Mouse (Mus musculus): ENCODE data around the gene Ccdc36.

Gene Ccdc36

GRCm38 (mm10) chr9:108452911-108453310 lies 24.6 kb upstream of the Ccdc36 start:
- Histone ChIP-seq H3K27me3 (ENCODE audit: control insufficient read depth, insufficient read depth, low read length, poor library complexity, severe bottlenecking) (no peaks in the 10 kb centered on the region), H3K36me3 (ENCODE audit: control insufficient read depth, insufficient read depth, low read length, poor library complexity, severe bottlenecking) (no peaks in the 10 kb centered on the region)
- DNase-seq (ENCODE audit: low read depth, low spot score) = no peak

- Histone ChIP-seq H3K27me3 (ENCODE audit: control insufficient read depth, insufficient read depth, low read length, poor library complexity, severe bottlenecking) (no peaks in the 10 kb centered on the region), H3K36me3 (ENCODE audit: control insufficient read depth, insufficient read depth, low read length, poor library complexity, severe bottlenecking) (no peaks in the 10 kb centered on the region)
- DNase-seq (ENCODE audit: low read depth, low spot score) = peak; percentile 88
Observed at GRCm38 (mm10) chr9:108452291-108452906, 24.1 kb upstream of the Ccdc36 start.

- Histone ChIP-seq H3K27me3 (ENCODE audit: control insufficient read depth, insufficient read depth, low read length, poor library complexity, severe bottlenecking) (no peaks in the 10 kb centered on the region), H3K36me3 (ENCODE audit: control insufficient read depth, insufficient read depth, low read length, poor library complexity, severe bottlenecking) (no peaks in the 10 kb centered on the region)
- no peak for DNase-seq (ENCODE audit: low read depth, low spot score)
Observed at GRCm38 (mm10) chr9:108451519-108452160, 23.4 kb upstream of the Ccdc36 start.

GRCm38 (mm10) chr9:108451170-108451493 lies 22.8 kb upstream of the Ccdc36 start:
- DNase-seq (ENCODE audit: low read depth, low spot score) = no peak
- H3K36me3 ChIP-seq (ENCODE audit: control insufficient read depth, insufficient read depth, low read length, poor library complexity, severe bottlenecking) = no peaks in the 10 kb centered on the region

GRCm38 (mm10) chr9:108450292-108451169 lies 22.2 kb upstream of the Ccdc36 start:
- H3K36me3 ChIP-seq (ENCODE audit: control insufficient read depth, insufficient read depth, low read length, poor library complexity, severe bottlenecking) = no peaks in the 10 kb centered on the region
- DNase-seq (ENCODE audit: low read depth, low spot score) = no peak

More at GRCm38 (mm10) chr9:108451170-108451493, 22.8 kb upstream of the Ccdc36 start:
- H3K27me3 ChIP-seq (ENCODE audit: control insufficient read depth, insufficient read depth, low read length, poor library complexity, severe bottlenecking) = no peaks in the 10 kb centered on the region

GRCm38 (mm10) chr9:108449860-108450259 lies 21.6 kb upstream of the Ccdc36 start:
- Histone ChIP-seq H3K27me3 (ENCODE audit: control insufficient read depth, insufficient read depth, low read length, poor library complexity, severe bottlenecking) (no peaks in the 10 kb centered on the region), H3K36me3 (ENCODE audit: control insufficient read depth, insufficient read depth, low read length, poor library complexity, severe bottlenecking) (no peaks in the 10 kb centered on the region)
- DNase-seq (ENCODE audit: low read depth, low spot score) = no peak

More at GRCm38 (mm10) chr9:108450292-108451169, 22.2 kb upstream of the Ccdc36 start:
- H3K27me3 ChIP-seq (ENCODE audit: control insufficient read depth, insufficient read depth, low read length, poor library complexity, severe bottlenecking) = no peaks in the 10 kb centered on the region

- Histone ChIP-seq H3K27me3 (ENCODE audit: control insufficient read depth, insufficient read depth, low read length, poor library complexity, severe bottlenecking) (no peaks in the 10 kb centered on the region), H3K36me3 (ENCODE audit: control insufficient read depth, insufficient read depth, low read length, poor library complexity, severe bottlenecking) (no peaks in the 10 kb centered on the region)
- DNase-seq (ENCODE audit: low read depth, low spot score) = peak; percentile 48
Observed at GRCm38 (mm10) chr9:108445125-108445524, 16.8 kb upstream of the Ccdc36 start.

- DNase-seq (ENCODE audit: low read depth, low spot score) = no peak
- Histone ChIP-seq H3K36me3 (ENCODE audit: control insufficient read depth, insufficient read depth, low read length, poor library complexity, severe bottlenecking) (no peaks in the 10 kb centered on the region), H3K27me3 (ENCODE audit: control insufficient read depth, insufficient read depth, low read length, poor library complexity, severe bottlenecking) (no peaks in the 10 kb centered on the region)
Observed at GRCm38 (mm10) chr9:108441236-108441919, 13.1 kb upstream of the Ccdc36 start.

GRCm38 (mm10) chr9:108440485-108440884 lies 12.2 kb upstream of the Ccdc36 start:
- Histone ChIP-seq H3K27me3 (ENCODE audit: control insufficient read depth, insufficient read depth, low read length, poor library complexity, severe bottlenecking) (no peaks in the 10 kb centered on the region), H3K36me3 (ENCODE audit: control insufficient read depth, insufficient read depth, low read length, poor library complexity, severe bottlenecking) (no peaks in the 10 kb centered on the region)
- no peak for DNase-seq (ENCODE audit: low read depth, low spot score)

- Histone ChIP-seq H3K27me3 (ENCODE audit: control insufficient read depth, insufficient read depth, low read length, poor library complexity, severe bottlenecking) (no peaks in the 10 kb centered on the region), H3K36me3 (ENCODE audit: control insufficient read depth, insufficient read depth, low read length, poor library complexity, severe bottlenecking) (no peaks in the 10 kb centered on the region)
- DNase-seq (ENCODE audit: low read depth, low spot score) = no peak
Observed at GRCm38 (mm10) chr9:108439176-108439575, 10.9 kb upstream of the Ccdc36 start.

GRCm38 (mm10) chr9:108436182-108436581 lies 7.9 kb upstream of the Ccdc36 start, which contains the start of gene BC048562:
Gene BC048562, plus strand, starts transcription at chr9:108436482.
- no peak for DNase-seq (ENCODE audit: low read depth, low spot score)

GRCm38 (mm10) chr9:108431431-108432067 lies 3.3 kb upstream of the Ccdc36 start:
- H3K36me3 ChIP-seq (ENCODE audit: control insufficient read depth, insufficient read depth, low read length, poor library complexity, severe bottlenecking) = no peaks in the 10 kb centered on the region
- DNase-seq (ENCODE audit: low read depth, low spot score) = peak; percentile 46

More at GRCm38 (mm10) chr9:108436182-108436581, 7.9 kb upstream of the Ccdc36 start, which contains the start of gene BC048562:
- Histone ChIP-seq H3K36me3 (ENCODE audit: control insufficient read depth, insufficient read depth, low read length, poor library complexity, severe bottlenecking) (no peaks in the 10 kb centered on the region), H3K27me3 (ENCODE audit: control insufficient read depth, insufficient read depth, low read length, poor library complexity, severe bottlenecking) (no peaks in the 10 kb centered on the region)

GRCm38 (mm10) chr9:108412221-108412620 lies 16.1 kb downstream of the Ccdc36 start:
- Histone ChIP-seq H3K27me3 (ENCODE audit: control insufficient read depth, insufficient read depth, low read length, poor library complexity, severe bottlenecking) (no peaks in the 10 kb centered on the region; the same call in 1 of the 2 replicates), H3K36me3 (ENCODE audit: control insufficient read depth, insufficient read depth, low read length, poor library complexity, severe bottlenecking) (no peaks in the 10 kb centered on the region)
- peak; percentile 50 for DNase-seq (ENCODE audit: low read depth, low spot score)

More at GRCm38 (mm10) chr9:108431431-108432067, 3.3 kb upstream of the Ccdc36 start:
- H3K27me3 ChIP-seq (ENCODE audit: control insufficient read depth, insufficient read depth, low read length, poor library complexity, severe bottlenecking) = no peaks in the 10 kb centered on the region

GRCm38 (mm10) chr9:108411381-108411942 lies 16.8 kb downstream of the Ccdc36 start:
- Histone ChIP-seq H3K27me3 (ENCODE audit: control insufficient read depth, insufficient read depth, low read length, poor library complexity, severe bottlenecking) (no peaks in the 10 kb centered on the region; the same call in 1 of the 2 replicates), H3K36me3 (ENCODE audit: control insufficient read depth, insufficient read depth, low read length, poor library complexity, severe bottlenecking) (no peaks in the 10 kb centered on the region)
- no peak for DNase-seq (ENCODE audit: low read depth, low spot score)

Measured in splenic B cell, adult 2 months (primary cell).